Mouse (Mus musculus): ENCODE measurements around the gene Gm49368.

Gene Gm49368

GRCm38 (mm10) chr7:128166391-128166790, 103.9 kb downstream of the Gm49368 start:
- POLR2A ChIA-PET: interaction anchor here in 1 of 4 experiments (0.6 kb wide), 1 partner anchor 96 kb away, joined by 3 read pairs; no protein-coding TSS in a partner anchor

GRCm38 (mm10) chr7:128169996-128170395, 107.5 kb downstream of the Gm49368 start:
- POLR2A ChIA-PET: interaction anchor here in 1 of 4 experiments (0.6 kb wide), 1 partner anchor 163 kb away, joined by 4 read pairs; no protein-coding TSS in a partner anchor
- CTCF ChIA-PET: interaction anchor here in 1 of 4 experiments (0.6 kb wide), 1 partner anchor 252 kb away, joined by 3 read pairs; no protein-coding TSS in a partner anchor

More at GRCm38 (mm10) chr7:128166391-128166790, 103.9 kb downstream of the Gm49368 start:
- CTCF ChIA-PET: no interaction called here
